Mouse (Mus musculus) forebrain, embryonic 10.5 days (tissue): ENCODE data around the gene Ago4. TPM values are rescaled to one million over a fixed set of nuclear protein-coding genes. Genes with fewer than 3 reads are reported as not detected.

Experiments used
- DNase-seq: peaks from one replicate; pipeline ENCODE4 v3.0.0-alpha.2; 2017; ENCODE audit warnings: low spot score; ENCODE audit errors: extremely low spot score
- H3K27ac ChIP-seq: fragments of 300-500 bp; sonication (generic); 2 replicates; pipeline ENCODE4 v1.5.1; 2016; ENCODE audit warnings: mild to moderate bottlenecking
- H3K27me3 ChIP-seq: fragments of 300-500 bp; sonication (generic); 2 replicates; pipeline ENCODE4 v1.6.1; 2016; ENCODE audit warnings: mild to moderate bottlenecking; ENCODE audit not compliant: poor library complexity, severe bottlenecking
- H3K36me3 ChIP-seq: fragments of 300-500 bp; sonication (generic); replicated peaks from 2 replicates; pipeline ENCODE4 v1.6.1; 2016; ENCODE audit warnings: mild to moderate bottlenecking, moderate library complexity
- H3K4me1 ChIP-seq: fragments of 300-500 bp; sonication (generic); 2 replicates; pipeline ENCODE4 v1.6.1; 2016
- H3K4me3 ChIP-seq: fragments of 300-500 bp; sonication (generic); 2 replicates; pipeline ENCODE4 v1.5.1; 2016; ENCODE audit warnings: mild to moderate bottlenecking, moderate library complexity
- H3K9me3 ChIP-seq: fragments of 300-500 bp; sonication (generic); 2 replicates; pipeline ENCODE4 v1.6.1; 2016; ENCODE audit warnings: mild to moderate bottlenecking, moderate library complexity
- WGBS: fragments of 180-500 bp; shearing (Covaris S2); methylation state at CpG from one replicate; pipeline ENCODE4 v1.1.7; 2016; 5-methylcytosine and 5-hydroxymethylcytosine counted together
- polyA plus RNA-seq: library from polyadenylated mRNA; unstranded; fragments of >200 nt; fragmentation: Nextera tagmentation; extraction: Ambion mirVana; gene quantifications from 2 replicates; pipeline ENCODE4 v1.2.1, GENCODE M21; 2016

Ago4 gene
- 0.97 and 0.99 TPM in 2 replicates for polyA plus RNA-seq

GRCm38 (mm10) chr4:126532827-126533728 is at the start of gene Ago4:
Gene Ago4 (minus strand): TSS chr4:126533472.
- DNase-seq: peak; percentile 63
- peaks cover 42% of the 10 kb centered on the region for H3K27me3 ChIP-seq
- H3K4me3 ChIP-seq: peak within 1 kb of the TSS; percentile 94
- H3K27ac ChIP-seq: peak within 1 kb of the TSS; percentile 87
- H3K9me3 ChIP-seq: no peaks in the 10 kb centered on the region
- WGBS: under 1% methylated on average over 100 of the region's 120 CpGs
- H3K36me3 ChIP-seq: no peaks in the 10 kb centered on the region
- peaks cover 16% of the 10 kb centered on the region for H3K4me1 ChIP-seq

DNA sequence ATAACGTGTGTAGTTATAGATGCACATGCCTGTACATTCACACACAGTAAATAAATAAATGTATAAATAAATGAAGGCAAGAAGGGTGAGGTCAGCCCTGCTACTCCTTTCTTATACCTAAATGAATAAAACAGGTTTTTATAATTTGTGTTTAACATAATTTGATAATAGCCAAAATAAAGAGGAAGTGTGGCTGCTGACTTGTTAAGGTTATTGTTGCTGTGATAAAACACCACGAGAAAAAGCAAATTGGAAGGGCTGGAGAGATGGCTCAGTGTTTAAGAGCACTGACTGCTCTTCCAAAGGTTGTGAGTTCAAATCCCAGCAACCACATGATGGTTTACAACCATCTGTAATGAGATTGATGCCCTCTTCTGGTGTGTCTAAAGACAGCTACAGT is 45.8 kb upstream of the Ago4 start:
- peaks cover 100% of the 10 kb centered on the region for H3K36me3 ChIP-seq
- no peak for DNase-seq
- 90% methylated on average over 2 of the region's 2 CpGs for WGBS

GRCm38 (mm10) chr4:126577920-126578319 is 44.6 kb upstream of the Ago4 start:
- no peaks in the 10 kb centered on the region for H3K27me3 ChIP-seq
- peaks cover 100% of the 10 kb centered on the region for H3K36me3 ChIP-seq
- H3K4me3 ChIP-seq: no peak overlapping the region
- H3K27ac ChIP-seq: no peak overlapping the region
- H3K4me1 ChIP-seq: no peaks in the 10 kb centered on the region
- no peak for DNase-seq
- peaks cover 12% of the 10 kb centered on the region; the same call in 1 of the 2 replicates for H3K9me3 ChIP-seq
- WGBS: 94% methylated on average over 3 of the region's 3 CpGs

More for the DNA sequence above, 45.8 kb upstream of the Ago4 start:
- Histone ChIP-seq H3K27ac (no peak overlapping the region), H3K4me3 (no peak overlapping the region), H3K27me3 (no peaks in the 10 kb centered on the region), H3K4me1 (no peaks in the 10 kb centered on the region), H3K9me3 (peaks cover 8% of the 10 kb centered on the region; the same call in 1 of the 2 replicates)

DNA sequence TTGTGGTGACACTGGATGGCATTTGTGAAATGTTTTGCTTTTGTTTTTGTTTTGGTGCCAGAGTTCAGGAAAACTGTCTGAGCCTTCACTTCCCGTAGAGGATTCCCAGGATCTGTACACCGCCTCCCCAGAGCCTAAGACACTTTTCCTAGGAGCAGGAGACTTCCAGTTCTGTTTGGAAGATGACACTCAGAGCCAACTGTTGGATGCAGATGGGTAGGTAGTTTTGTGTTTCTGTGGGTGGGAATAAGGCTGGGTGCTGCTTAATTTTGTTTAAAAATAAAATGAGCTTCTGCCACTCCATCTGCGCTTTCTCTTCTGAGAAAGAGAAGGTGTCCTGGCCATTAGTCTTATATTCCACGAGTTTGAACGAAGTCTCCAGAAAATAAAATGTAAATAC is 43.0 kb upstream of the Ago4 start:
- no peaks in the 10 kb centered on the region for H3K4me1 ChIP-seq
- peaks cover 12% of the 10 kb centered on the region; the same call in 1 of the 2 replicates for H3K9me3 ChIP-seq
- WGBS: 98% methylated on average over 5 of the region's 5 CpGs
- DNase-seq: no peak
- no peak overlapping the region for H3K4me3 ChIP-seq
- H3K36me3 ChIP-seq: peaks cover 100% of the 10 kb centered on the region
- H3K27me3 ChIP-seq: no peaks in the 10 kb centered on the region
- H3K27ac ChIP-seq: no peak overlapping the region

GRCm38 (mm10) chr4:126569783-126570182 is 36.5 kb upstream of the Ago4 start:
- H3K4me1 ChIP-seq: no peaks in the 10 kb centered on the region
- 93% methylated on average over 3 of the region's 3 CpGs for WGBS
- no peak for DNase-seq
- no peak overlapping the region for H3K27ac ChIP-seq
- H3K4me3 ChIP-seq: no peak overlapping the region
- H3K27me3 ChIP-seq: no peaks in the 10 kb centered on the region
- H3K9me3 ChIP-seq: peaks cover 11% of the 10 kb centered on the region; the same call in 1 of the 2 replicates
- peaks cover 100% of the 10 kb centered on the region for H3K36me3 ChIP-seq

- H3K4me1 ChIP-seq: no peaks in the 10 kb centered on the region
- no peaks in the 10 kb centered on the region for H3K27me3 ChIP-seq
- no peaks in the 10 kb centered on the region for H3K9me3 ChIP-seq
- H3K36me3 ChIP-seq: peaks cover 100% of the 10 kb centered on the region
- DNase-seq: no peak
- H3K4me3 ChIP-seq: no peak overlapping the region
- H3K27ac ChIP-seq: no peak overlapping the region
- 92% methylated on average over 4 of the region's 4 CpGs for WGBS
Measured at GRCm38 (mm10) chr4:126567243-126567642, 34.0 kb upstream of the Ago4 start.

DNA sequence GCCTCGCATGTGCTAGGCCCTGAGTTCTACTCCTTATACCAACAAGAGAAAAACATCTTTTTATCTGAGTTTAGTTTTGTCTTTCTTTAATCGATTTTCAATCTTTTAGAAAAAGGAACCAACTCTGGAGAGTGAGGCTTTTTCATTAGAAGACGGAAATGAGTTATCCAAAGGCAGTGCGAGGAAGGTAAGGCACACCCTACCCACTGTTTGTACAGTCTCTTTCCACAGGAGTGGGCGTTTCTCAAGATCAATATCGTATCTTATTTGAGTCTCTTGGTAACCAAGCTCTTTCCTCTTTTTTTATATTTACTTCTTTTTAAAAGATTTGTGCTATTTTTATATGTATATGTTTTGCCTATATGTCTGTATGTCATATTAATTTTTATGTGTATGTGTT is 30.5 kb upstream of the Ago4 start:
- no peaks in the 10 kb centered on the region for H3K4me1 ChIP-seq
- H3K9me3 ChIP-seq: no peaks in the 10 kb centered on the region
- H3K27ac ChIP-seq: no peak overlapping the region
- no peaks in the 10 kb centered on the region for H3K27me3 ChIP-seq
- H3K4me3 ChIP-seq: no peak overlapping the region
- no peak for DNase-seq
- peaks cover 99% of the 10 kb centered on the region for H3K36me3 ChIP-seq
- 94% methylated on average over 6 of the region's 6 CpGs for WGBS

- Histone ChIP-seq H3K36me3 (peaks cover 37% of the 10 kb centered on the region), H3K27ac (peak within 1 kb of the TSS; percentile 97), H3K4me1 (peaks cover 18% of the 10 kb centered on the region), H3K4me3 (peak within 1 kb of the TSS; percentile 78), H3K9me3 (no peaks in the 10 kb centered on the region), H3K27me3 (no peaks in the 10 kb centered on the region)
- peak; percentile 94 for DNase-seq
- under 1% methylated on average over 54 of the region's 54 CpGs for WGBS
Measured at GRCm38 (mm10) chr4:126556809-126557711, 23.8 kb upstream of the Ago4 start, which contains the start of gene Clspn. Gene Clspn (plus strand): TSS chr4:126556935.

- Histone ChIP-seq H3K4me3 (no peak overlapping the region), H3K27me3 (no peaks in the 10 kb centered on the region), H3K27ac (no peak overlapping the region), H3K4me1 (peaks cover 18% of the 10 kb centered on the region), H3K9me3 (no peaks in the 10 kb centered on the region; the same call in 1 of the 2 replicates), H3K36me3 (peaks cover 11% of the 10 kb centered on the region)
- DNase-seq: no peak
- WGBS: 30% methylated on average over 3 of the region's 3 CpGs
Measured at GRCm38 (mm10) chr4:126554462-126554861, 21.2 kb upstream of the Ago4 start.

DNA sequence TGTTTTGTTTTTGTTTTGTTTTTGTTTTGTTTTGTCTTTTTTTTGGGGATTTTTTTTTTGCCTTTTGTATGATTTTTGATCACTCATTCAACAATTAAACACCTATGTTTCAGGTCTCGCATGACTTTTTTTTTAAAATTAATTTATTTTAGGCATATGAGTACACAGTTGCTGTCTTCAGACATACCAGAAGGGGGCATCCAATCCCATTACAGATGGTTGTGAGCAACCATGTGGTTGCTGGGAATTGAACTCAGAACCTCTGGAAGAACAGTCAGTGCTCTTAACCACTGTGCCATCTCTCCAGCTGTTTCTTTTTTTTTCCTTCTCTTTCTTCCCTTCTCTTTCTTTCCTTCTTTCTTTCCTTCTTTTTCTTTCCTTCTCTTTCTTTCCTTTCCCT is 20.4 kb upstream of the Ago4 start:
- H3K4me3 ChIP-seq: no peak overlapping the region
- DNase-seq: no peak
- no peaks in the 10 kb centered on the region for H3K27me3 ChIP-seq
- no peak overlapping the region for H3K27ac ChIP-seq
- H3K36me3 ChIP-seq: peaks cover 4% of the 10 kb centered on the region
- H3K4me1 ChIP-seq: peaks cover 18% of the 10 kb centered on the region
- H3K9me3 ChIP-seq: no peaks in the 10 kb centered on the region; the same call in 1 of the 2 replicates
- 92% methylated on average over 1 of the region's 1 CpGs for WGBS

DNA sequence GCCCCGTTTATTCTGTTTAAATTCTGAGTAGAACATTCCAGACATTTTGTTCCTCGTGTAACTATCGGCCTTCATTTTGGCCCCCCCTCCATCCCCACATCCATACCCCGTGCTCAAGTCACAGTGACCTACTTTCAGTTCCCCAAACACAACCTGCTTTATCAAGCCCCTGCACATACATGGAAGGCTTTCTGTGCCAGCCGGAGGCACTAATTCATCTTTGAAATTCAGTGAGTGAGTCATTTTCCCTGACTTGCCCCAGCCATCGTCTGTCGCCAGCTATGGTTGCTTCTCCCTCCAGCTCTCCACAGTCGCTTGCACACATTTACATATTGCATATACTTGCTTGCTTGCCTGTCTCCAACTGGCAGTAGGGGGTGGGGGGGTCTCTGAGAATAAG is 19.8 kb upstream of the Ago4 start:
- WGBS: 80% methylated on average over 8 of the region's 8 CpGs
- no peaks in the 10 kb centered on the region; the same call in 1 of the 2 replicates for H3K9me3 ChIP-seq
- no peaks in the 10 kb centered on the region for H3K27me3 ChIP-seq
- no peak overlapping the region for H3K27ac ChIP-seq
- peaks cover 14% of the 10 kb centered on the region for H3K4me1 ChIP-seq
- no peak overlapping the region for H3K4me3 ChIP-seq
- DNase-seq: no peak
- no peaks in the 10 kb centered on the region for H3K36me3 ChIP-seq

DNA sequence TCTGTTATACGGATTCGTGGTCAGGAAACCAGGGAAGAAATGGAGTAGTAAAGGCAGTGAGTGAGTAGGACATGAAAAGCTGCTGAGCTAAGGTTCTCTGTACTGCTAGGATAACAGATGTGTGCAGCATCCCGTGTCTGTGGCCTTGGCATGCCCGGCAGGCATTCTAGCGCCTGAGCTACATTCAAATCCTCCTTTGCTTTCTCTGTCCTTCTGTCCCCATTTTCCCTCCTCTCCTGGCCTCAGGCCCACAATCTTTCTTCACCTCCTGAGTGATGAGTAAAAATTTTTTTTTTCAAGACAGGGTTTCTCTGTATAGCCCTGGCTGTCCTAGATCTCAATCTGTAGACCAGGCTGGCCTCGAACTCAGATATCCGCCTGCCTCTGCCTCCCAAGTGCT is 18.9 kb upstream of the Ago4 start:
- Histone ChIP-seq H3K27me3 (no peaks in the 10 kb centered on the region), H3K27ac (no peak overlapping the region), H3K36me3 (no peaks in the 10 kb centered on the region), H3K4me1 (peaks cover 9% of the 10 kb centered on the region), H3K4me3 (no peak overlapping the region), H3K9me3 (no peaks in the 10 kb centered on the region; the same call in 1 of the 2 replicates)
- 85% methylated on average over 7 of the region's 7 CpGs for WGBS
- no peak for DNase-seq
